Mouse (Mus musculus): Measurements from ENCODE around the gene Rdx. TPM values are rescaled to one million over a fixed set of nuclear protein-coding genes. Genes with fewer than 3 reads are reported as not detected.

The Rdx gene
- total RNA-seq, 1 experiment = 97.0 TPM

DNA sequence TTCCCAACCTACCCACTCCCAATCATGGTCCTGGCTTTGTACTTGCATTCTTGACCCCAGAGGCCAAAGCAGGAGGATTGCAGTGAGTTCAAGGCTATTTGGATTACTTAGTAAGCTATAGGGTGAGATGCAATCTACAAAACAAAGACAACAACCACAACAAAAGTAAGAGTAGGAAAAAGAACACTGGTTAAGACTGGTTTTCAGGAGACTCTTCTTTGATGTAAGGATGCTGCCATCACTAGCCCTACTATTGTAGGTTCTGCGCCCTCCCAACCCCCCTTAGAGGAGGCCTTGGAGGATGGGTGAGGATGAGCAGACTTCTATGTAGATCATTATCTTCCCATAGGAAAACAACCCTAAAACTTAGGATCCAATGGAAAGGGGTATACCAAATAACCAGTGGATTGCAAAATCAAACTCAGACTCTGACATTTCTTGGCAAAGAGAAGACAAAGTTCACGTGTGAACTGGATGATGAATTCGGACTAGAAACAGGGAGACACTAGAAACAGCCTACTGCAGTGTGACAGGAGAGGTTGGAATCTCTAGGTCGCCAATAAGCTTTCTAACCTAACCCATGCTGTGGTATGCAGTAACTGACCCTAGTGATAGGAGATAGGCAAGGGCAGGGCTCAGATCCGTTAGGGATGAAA is 34.1 kb upstream of the Rdx start:
- Histone ChIP-seq H3K4me1 (ENCODE audit: control insufficient read depth in 2 of 2, insufficient read depth in 2 of 2, low read length in 2 of 2, poor library complexity in 1 of 2) (no peaks in the 10 kb centered on the region), H3K27ac (ENCODE audit: insufficient read depth, low read depth, low read length, poor library complexity, severe bottlenecking) (no peak overlapping the region), H3K36me3 (ENCODE audit: control insufficient read depth, insufficient read depth, low read length, poor library complexity, severe bottlenecking) (no peaks in the 10 kb centered on the region), H3K9ac (ENCODE audit: insufficient read depth, low read depth, low read length, poor library complexity, severe bottlenecking) (no peak overlapping the region), H3K9me3 (ENCODE audit: control insufficient read depth, insufficient read depth, low read depth, low read length) (no peaks in the 10 kb centered on the region), H3K4me3 (ENCODE audit: insufficient read depth in 1 of 2, low read depth in 1 of 2, low read length in 2 of 2, poor library complexity in 1 of 2, severe bottlenecking in 1 of 2) (no peak overlapping the region)
- DNase-seq (ENCODE audit: low read depth, low spot score) = peak; percentile 12
- in situ Hi-C loops (cut with MboI; ENCODE audit: low sequenced_read_pairs in 2 of 2, unreplicated experiment in 2 of 2) = no loop called here
- TF ChIP-seq HCFC1 (IDR thresholded peaks at IDR 0.05; ENCODE audit: borderline replicate concordance, insufficient read depth, low read length) = no peak
- no peak for TF ChIP-seq MAFK (IDR thresholded peaks at IDR 0.05; ENCODE audit: insufficient read depth, low read depth, low read length)
- no peak for TF ChIP-seq ZNF384 (IDR thresholded peaks at IDR 0.05; ENCODE audit: low read depth, low read length)
- TF ChIP-seq CHD2 (IDR thresholded peaks at IDR 0.05; ENCODE audit: low read depth, low read length) = no peak
- TF ChIP-seq ZC3H11A (IDR thresholded peaks at IDR 0.05; ENCODE audit: borderline replicate concordance, low read depth, low read length) = no peak

DNA sequence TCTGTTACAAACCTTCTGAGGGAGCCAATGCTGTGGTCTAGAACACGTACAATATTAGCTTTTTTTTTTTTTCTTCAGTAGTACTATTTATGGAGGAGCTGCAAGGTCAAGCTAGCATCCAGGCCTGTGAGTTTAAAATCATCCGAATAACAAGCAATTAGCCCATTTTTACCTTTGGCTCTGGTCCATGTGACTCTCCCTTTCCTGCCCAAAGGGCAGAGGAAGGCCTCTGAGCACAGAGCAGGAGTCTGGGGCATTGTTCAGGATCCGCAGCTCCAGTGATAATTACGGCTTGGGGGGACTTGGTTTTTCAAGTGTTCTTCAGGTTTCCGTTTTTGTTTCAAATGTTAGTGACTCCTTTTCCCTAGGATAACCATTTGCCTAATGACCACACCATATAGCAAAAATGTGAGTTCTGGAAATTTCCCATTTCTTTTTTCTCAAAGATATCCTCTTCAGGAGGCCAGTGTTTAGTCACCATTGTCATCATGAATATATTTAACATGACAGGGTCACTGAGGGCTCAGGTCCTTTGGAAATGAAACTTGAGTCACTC is 33.0 kb upstream of the Rdx start:
- TF ChIP-seq CHD2 (IDR thresholded peaks at IDR 0.05; ENCODE audit: low read depth, low read length) (no peak), ZC3H11A (IDR thresholded peaks at IDR 0.05; ENCODE audit: borderline replicate concordance, low read depth, low read length) (no peak), ZNF384 (IDR thresholded peaks at IDR 0.05; ENCODE audit: low read depth, low read length) (no peak), MAFK (IDR thresholded peaks at IDR 0.05; ENCODE audit: insufficient read depth, low read depth, low read length) (no peak), HCFC1 (IDR thresholded peaks at IDR 0.05; ENCODE audit: borderline replicate concordance, insufficient read depth, low read length) (no peak)
- DNase-seq (ENCODE audit: low read depth, low spot score) = no peak

DNA sequence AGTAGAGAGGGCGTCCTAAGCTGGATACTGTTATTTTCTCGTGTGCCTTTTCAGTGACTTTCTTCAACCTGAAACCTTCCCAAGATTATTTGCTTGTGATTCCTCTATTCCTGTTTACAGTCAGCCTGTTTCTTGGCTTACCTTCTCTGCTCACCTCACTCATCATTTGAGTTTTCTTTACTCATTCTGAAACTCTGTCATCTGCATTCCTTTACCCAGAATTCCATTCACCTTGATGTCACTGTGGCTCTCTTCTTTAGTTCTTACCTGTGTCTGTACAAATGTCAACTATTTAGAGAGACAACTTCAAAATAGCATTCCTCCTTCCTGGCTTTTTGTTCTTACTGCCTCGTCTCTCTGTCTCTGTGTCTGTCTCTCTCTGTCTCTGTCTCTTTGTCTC is 29.9 kb upstream of the Rdx start:
- no peak for TF ChIP-seq CHD2 (IDR thresholded peaks at IDR 0.05; ENCODE audit: low read depth, low read length)
- no peak for TF ChIP-seq HCFC1 (IDR thresholded peaks at IDR 0.05; ENCODE audit: borderline replicate concordance, insufficient read depth, low read length)
- no peak for TF ChIP-seq ZC3H11A (IDR thresholded peaks at IDR 0.05; ENCODE audit: borderline replicate concordance, low read depth, low read length)
- no peak for TF ChIP-seq MAFK (IDR thresholded peaks at IDR 0.05; ENCODE audit: insufficient read depth, low read depth, low read length)
- TF ChIP-seq ZNF384 (IDR thresholded peaks at IDR 0.05; ENCODE audit: low read depth, low read length) = no peak
- Histone ChIP-seq H3K36me3 (ENCODE audit: control insufficient read depth, insufficient read depth, low read length, poor library complexity, severe bottlenecking) (no peaks in the 10 kb centered on the region), H3K9ac (ENCODE audit: insufficient read depth, low read depth, low read length, poor library complexity, severe bottlenecking) (no peak overlapping the region), H3K4me1 (ENCODE audit: control insufficient read depth in 2 of 2, insufficient read depth in 2 of 2, low read length in 2 of 2, poor library complexity in 1 of 2) (no peaks in the 10 kb centered on the region), H3K4me3 (ENCODE audit: insufficient read depth in 1 of 2, low read depth in 1 of 2, low read length in 2 of 2, poor library complexity in 1 of 2, severe bottlenecking in 1 of 2) (no peak overlapping the region), H3K27ac (ENCODE audit: insufficient read depth, low read depth, low read length, poor library complexity, severe bottlenecking) (no peak overlapping the region), H3K9me3 (ENCODE audit: control insufficient read depth, insufficient read depth, low read depth, low read length) (no peaks in the 10 kb centered on the region)
- DNase-seq (ENCODE audit: low read depth, low spot score) = no peak
- in situ Hi-C loops (cut with MboI; ENCODE audit: low sequenced_read_pairs in 2 of 2, unreplicated experiment in 2 of 2) = no loop called here

More for the DNA sequence above, 33.0 kb upstream of the Rdx start:
- no peaks in the 10 kb centered on the region for H3K4me1 ChIP-seq (ENCODE audit: control insufficient read depth in 2 of 2, insufficient read depth in 2 of 2, low read length in 2 of 2, poor library complexity in 1 of 2)
- H3K4me3 ChIP-seq (ENCODE audit: insufficient read depth in 1 of 2, low read depth in 1 of 2, low read length in 2 of 2, poor library complexity in 1 of 2, severe bottlenecking in 1 of 2) = no peak overlapping the region
- no peak overlapping the region for H3K27ac ChIP-seq (ENCODE audit: insufficient read depth, low read depth, low read length, poor library complexity, severe bottlenecking)
- H3K36me3 ChIP-seq (ENCODE audit: control insufficient read depth, insufficient read depth, low read length, poor library complexity, severe bottlenecking) = no peaks in the 10 kb centered on the region
- in situ Hi-C loops (cut with MboI; ENCODE audit: low sequenced_read_pairs in 2 of 2, unreplicated experiment in 2 of 2) = no loop called here
- no peaks in the 10 kb centered on the region for H3K9me3 ChIP-seq (ENCODE audit: control insufficient read depth, insufficient read depth, low read depth, low read length)
- no peak overlapping the region for H3K9ac ChIP-seq (ENCODE audit: insufficient read depth, low read depth, low read length, poor library complexity, severe bottlenecking)

DNA sequence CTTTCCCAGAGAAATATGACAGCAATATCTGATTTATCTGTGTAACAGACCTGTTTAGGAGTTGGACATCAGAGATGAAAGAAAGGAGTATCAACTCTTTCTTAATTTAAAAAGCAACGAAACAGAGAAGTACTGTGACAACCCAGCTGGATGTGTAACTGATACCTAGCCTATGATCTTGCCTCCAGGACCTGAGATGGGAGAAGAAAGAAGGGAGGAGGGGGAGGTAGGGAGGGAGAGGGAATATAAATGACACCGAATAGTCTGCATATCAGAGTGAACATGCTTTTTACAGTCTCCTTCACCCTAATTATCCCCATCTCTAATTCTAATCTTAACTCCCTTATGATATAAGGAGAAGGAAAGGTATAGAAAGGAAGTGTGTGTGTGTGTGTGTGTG is 29.1 kb upstream of the Rdx start:
- H3K4me3 ChIP-seq (ENCODE audit: insufficient read depth in 1 of 2, low read depth in 1 of 2, low read length in 2 of 2, poor library complexity in 1 of 2, severe bottlenecking in 1 of 2) = no peak overlapping the region
- in situ Hi-C loops (cut with MboI; ENCODE audit: low sequenced_read_pairs in 2 of 2, unreplicated experiment in 2 of 2) = no loop called here
- no peak overlapping the region for H3K27ac ChIP-seq (ENCODE audit: insufficient read depth, low read depth, low read length, poor library complexity, severe bottlenecking)
- no peaks in the 10 kb centered on the region for H3K9me3 ChIP-seq (ENCODE audit: control insufficient read depth, insufficient read depth, low read depth, low read length)
- DNase-seq (ENCODE audit: low read depth, low spot score) = no peak
- H3K36me3 ChIP-seq (ENCODE audit: control insufficient read depth, insufficient read depth, low read length, poor library complexity, severe bottlenecking) = no peaks in the 10 kb centered on the region
- H3K4me1 ChIP-seq (ENCODE audit: control insufficient read depth in 2 of 2, insufficient read depth in 2 of 2, low read length in 2 of 2, poor library complexity in 1 of 2) = no peaks in the 10 kb centered on the region
- H3K9ac ChIP-seq (ENCODE audit: insufficient read depth, low read depth, low read length, poor library complexity, severe bottlenecking) = no peak overlapping the region
- no peak for TF ChIP-seq ZNF384 (IDR thresholded peaks at IDR 0.05; ENCODE audit: low read depth, low read length)
- TF ChIP-seq ZC3H11A (IDR thresholded peaks at IDR 0.05; ENCODE audit: borderline replicate concordance, low read depth, low read length) = no peak
- no peak for TF ChIP-seq MAFK (IDR thresholded peaks at IDR 0.05; ENCODE audit: insufficient read depth, low read depth, low read length)
- no peak for TF ChIP-seq CHD2 (IDR thresholded peaks at IDR 0.05; ENCODE audit: low read depth, low read length)
- TF ChIP-seq HCFC1 (IDR thresholded peaks at IDR 0.05; ENCODE audit: borderline replicate concordance, insufficient read depth, low read length) = no peak

Data from ES-E14 (cell line).